Mouse (Mus musculus) E14TG2a.4 (cell line): ENCODE measurements around the gene Gm8126.
"Not testable (repeated sequence)": the region's sequence is repeated elsewhere in the genome, so short reads cannot be mapped to it uniquely, and the experiment has no call there.

Source experiments
- CTCF ChIP-seq: conservative IDR thresholded peaks from 2 replicates; pipeline ENCODE4 v1.5.1; 2014; ENCODE audit warnings: low read length
- NANOG ChIP-seq: IDR thresholded peaks from 2 replicates; pipeline ENCODE4 v1.6.1; 2014; ENCODE audit warnings: borderline replicate concordance, low read length, mixed read lengths
- POU5F1 ChIP-seq: IDR thresholded peaks from 2 replicates; pipeline ENCODE4 v1.6.1; 2014; ENCODE audit warnings: low read length, borderline replicate concordance

- not testable (repeated sequence) for TF ChIP-seq CTCF, NANOG, POU5F1
These were observed 10.8 kb downstream of the Gm8126 start for GRCm38 (mm10) chr14:43269211-43269610.
